Mouse (Mus musculus) layer of hippocampus, adult 11-12 months (tissue): ENCODE results near the gene Zmpste24.

ENCODE experiments used
- DNase-seq: peaks from one replicate; pipeline ENCODE4 v3.0.0; 2022; ENCODE audit warnings: low spot score

Gene Zmpste24

DNA sequence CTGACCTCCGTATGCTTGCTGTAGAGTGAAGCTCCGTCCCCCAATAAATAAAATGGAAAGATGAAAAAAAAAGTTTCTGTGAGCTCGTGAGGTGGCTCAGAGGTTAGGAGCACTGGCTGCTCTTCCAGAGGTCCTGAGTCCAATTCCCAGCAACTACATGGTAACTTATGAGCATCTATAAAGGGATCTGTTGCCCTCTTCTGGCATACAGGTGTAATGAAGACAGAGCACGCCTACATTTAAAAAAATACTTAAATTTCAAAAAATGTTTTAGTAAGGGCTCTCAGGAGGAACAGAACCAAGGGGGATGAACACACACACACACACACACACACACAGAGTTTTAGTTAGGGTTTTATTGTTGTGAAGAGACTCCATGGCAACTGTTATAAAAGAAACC lies 66.6 kb downstream of the Zmpste24 start:
- DNase-seq, result no peak

DNA sequence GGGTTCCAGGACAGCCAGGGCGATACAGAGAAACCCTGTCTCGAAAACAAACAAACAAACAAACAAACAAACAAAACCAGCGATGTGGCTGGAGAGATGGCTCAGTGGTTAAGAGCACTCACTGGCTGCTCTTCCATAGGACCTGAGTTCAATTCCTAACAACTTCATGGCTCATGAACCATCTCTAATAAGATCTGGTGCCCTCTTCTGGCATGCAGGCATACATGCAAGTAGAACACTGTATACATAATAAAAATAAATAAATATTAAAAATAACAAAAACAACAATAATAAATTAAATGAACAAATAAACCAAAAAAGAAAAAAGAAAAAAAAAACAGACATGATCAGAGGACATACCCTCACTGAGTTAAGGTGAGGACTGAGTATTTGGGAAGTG lies 68.4 kb downstream of the Zmpste24 start:
- no peak for DNase-seq

DNA sequence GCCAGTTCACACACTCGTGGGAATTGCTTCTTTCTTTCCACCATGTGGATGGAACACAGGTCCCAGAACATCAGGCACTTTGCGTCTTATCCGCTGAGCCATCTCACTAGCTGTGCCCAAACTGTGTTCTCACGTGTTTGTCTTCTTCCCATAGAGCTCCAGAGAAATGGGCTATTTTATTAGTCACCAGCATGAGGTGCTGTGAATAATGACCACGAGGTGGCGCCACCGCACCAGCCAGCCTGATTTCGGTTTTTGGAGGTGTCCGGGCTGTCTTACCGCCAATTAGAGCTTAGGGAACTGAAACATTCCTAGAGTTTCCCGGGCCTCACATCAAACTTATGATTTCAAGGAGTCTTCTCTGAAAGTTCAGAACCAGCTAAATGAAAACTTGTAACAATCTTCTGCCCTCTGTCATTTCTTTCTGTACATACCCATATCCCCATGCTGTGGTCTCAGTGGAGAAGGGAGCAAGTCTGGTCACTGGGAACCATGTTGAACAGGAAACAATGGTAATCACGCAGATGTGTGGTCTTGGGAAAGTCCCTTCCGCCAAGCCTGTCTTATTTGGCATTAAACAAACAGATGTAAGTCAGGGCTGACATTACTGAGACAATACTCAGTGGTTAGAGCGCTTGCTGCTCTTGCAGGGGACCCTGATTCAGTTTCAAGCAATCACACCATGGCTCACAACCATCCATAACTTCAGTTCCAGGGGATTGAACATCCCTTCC lies 69.2 kb downstream of the Zmpste24 start:
- peak; percentile 70 for DNase-seq

DNA sequence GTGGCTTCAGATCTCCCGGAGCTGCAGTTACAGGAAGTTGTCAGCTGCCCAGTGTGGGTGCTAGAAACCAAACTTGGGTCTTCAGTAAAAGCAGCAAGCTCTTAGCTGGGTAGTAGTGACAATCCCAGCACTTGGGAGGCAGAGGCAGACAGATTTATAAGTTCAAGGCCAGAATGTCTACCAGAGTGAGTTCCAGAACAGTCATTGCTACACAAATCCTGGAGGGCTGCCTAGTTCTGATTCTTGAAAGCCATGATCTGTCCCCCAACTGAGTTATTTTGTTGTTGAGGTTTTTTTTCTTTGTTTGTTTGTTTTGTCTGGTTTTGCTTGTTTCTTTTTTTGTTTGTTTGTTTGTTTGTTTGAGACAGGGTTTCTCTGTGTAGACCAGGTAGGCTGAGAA lies 69.9 kb downstream of the Zmpste24 start:
- no peak for DNase-seq

DNA sequence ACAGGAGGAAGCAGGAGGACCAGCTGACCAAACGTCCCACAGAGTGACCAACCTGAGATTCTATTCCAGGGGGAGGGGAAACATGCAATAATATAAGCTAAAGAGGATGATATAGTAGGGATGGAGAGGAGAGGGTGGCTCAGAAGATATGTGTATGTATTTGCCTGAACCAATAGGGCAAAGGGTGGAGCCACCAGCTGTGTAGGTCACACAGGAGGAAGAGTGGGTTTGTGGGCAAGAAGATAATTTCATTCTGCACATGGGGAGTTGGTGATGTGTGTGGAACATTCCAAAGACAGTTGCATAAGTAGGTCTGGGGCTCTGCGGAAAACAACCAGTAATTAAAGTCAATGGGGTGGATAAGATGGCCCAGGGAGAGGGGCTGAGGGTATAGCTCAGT lies 72.4 kb downstream of the Zmpste24 start:
- no peak for DNase-seq

DNA sequence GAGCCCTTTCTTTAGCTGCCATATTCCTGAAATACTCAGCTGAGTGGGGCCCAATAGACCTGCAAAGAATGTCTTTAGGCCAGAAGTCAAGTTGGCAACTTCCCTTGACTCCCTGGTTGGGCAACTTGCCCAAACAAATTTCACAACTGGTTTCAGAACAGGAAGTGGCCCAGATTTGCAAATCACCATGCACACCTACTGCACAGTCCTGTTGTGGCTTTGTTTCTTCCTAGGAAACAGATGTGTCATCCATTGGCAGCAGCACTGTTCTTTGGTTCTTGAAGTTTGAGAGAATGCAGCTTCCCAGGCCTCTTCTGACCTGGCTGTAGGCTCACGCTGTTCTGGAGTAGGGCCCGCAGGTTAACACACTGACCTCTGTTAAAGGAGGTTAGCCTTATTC lies 74.1 kb downstream of the Zmpste24 start:
- DNase-seq, result peak; percentile 56

DNA sequence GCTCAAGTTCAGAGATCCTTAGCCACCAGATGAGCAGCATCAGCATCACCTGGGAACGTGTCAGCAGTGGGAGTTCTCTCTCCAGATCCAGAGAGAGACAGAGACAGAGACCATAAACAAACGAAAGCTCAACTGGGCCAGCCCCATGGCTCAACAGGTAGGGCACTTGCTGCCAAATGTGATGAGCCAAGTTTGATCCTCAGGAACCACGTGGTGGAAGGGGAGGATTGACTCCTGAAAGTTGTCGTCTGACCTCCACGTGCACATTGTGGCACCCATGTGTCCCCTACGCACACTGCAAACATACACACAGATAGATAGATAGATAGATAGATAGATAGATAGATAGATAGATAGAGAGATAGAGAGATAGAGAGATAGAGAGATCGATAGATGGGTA lies 74.6 kb downstream of the Zmpste24 start:
- DNase-seq, result no peak

DNA sequence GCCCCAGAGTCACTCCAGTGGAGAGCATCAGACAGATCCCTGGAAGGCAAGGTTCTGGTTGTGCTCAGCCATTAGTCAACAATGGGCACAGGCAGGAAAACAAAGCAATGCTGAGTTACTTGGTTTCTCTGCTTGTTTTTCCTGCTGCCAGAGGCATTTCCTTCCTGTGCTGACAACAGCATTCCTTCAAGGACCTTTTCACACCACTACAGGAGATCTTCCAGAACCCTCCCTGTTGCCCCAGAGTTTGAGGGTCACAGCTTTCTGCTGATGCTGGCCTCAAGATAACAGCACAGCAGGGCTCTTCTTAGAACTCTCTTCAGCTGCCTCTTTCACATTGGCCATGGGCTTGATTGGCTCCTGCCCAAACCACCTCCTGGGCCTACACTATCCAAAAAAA lies 76.1 kb downstream of the Zmpste24 start:
- DNase-seq, result no peak

DNA sequence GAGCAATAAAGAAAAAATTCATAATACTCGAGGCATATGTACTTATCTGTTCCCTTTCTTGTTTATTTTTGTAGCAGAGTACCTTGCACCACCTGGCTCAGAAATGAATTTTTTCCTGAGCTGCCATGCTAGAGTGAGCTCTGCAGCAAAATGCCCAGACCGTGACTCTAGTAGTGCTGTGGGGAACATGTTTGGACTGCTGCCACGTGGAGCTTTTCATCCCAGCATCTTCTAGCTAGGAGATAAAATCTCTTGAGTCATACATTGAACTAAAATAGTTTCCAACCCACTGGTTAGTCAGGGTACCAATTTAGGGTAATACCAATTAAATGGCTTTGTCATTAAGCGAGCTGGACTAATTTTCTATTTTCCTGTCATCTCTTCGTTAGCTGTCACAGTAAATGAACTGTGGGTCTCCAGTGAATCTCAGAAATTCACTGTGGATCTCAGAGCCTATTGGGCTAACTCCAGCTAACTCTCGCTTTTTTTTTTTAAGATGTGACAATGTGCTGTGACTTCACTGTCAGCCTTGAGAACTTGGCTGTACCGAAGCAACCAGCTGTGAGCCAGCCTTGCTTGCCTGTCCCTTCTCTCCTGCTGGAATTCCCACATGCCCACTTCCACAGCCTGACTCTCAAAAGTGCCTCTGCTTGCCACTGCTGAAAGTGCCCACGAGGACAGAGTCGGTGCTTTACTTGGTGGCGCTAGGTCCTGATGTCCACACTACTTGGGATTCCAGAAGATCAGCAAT lies 77.8 kb downstream of the Zmpste24 start:
- no peak for DNase-seq

DNA sequence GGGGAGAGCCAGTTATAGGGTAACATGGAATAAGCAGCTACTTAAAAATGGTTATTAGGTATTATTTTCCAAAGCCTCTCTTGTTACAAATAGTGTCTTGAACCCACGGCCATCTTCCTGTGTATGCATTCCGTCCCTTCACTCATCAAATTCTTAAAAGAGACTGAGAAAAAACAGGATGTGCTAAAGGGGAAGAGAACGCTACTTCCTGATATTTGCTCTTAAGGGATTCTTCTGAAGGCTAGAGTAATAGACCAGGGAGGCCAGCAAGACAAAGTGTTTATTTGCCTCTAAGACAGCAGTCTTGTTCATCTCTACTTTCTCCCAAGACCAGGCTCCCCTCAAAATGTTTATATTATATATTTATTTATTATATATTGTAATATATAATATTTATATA lies 79.8 kb downstream of the Zmpste24 start:
- no peak for DNase-seq

DNA sequence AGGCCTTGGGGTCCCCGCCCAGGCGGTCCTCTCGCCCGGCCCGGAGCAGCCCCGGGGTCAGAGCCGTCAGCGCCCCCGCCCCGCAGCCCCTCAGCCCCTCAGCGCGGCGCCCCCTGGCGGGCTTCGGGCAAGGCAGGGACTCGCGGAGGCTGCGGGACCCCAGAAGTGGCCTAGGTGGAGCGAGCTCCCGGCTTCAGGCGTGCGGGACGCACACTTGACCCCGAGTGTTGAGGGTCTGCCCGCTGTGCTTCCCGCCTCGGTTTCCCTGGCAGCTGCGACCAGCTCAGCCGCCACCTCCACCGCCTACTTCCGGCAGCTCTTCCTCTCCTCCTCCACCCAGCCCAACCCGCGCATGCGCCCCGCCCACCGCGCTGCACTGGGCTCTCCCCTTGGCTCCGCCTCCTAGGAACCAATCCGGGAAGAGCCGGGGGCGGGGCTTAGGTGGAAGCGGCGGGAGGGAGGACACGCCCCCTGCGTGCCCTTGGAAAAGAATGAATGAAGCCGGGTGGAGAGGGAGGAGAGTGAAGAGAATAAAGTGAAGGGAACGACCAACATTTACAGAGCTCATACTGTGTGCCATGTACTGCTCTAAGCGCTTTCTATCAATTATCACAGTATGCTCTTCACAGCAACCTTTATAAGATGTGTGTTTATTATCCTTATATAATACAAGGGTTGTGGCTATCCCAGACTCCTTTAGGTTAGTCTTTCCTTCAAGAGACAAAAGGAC lies 80.9 kb downstream of the Zmpste24 start, which contains the start of gene Smap2:
Gene Smap2, minus strand, starts transcription at position 320 of the 730 bp plus-strand sequence.
- DNase-seq, result peak; percentile 99

DNA sequence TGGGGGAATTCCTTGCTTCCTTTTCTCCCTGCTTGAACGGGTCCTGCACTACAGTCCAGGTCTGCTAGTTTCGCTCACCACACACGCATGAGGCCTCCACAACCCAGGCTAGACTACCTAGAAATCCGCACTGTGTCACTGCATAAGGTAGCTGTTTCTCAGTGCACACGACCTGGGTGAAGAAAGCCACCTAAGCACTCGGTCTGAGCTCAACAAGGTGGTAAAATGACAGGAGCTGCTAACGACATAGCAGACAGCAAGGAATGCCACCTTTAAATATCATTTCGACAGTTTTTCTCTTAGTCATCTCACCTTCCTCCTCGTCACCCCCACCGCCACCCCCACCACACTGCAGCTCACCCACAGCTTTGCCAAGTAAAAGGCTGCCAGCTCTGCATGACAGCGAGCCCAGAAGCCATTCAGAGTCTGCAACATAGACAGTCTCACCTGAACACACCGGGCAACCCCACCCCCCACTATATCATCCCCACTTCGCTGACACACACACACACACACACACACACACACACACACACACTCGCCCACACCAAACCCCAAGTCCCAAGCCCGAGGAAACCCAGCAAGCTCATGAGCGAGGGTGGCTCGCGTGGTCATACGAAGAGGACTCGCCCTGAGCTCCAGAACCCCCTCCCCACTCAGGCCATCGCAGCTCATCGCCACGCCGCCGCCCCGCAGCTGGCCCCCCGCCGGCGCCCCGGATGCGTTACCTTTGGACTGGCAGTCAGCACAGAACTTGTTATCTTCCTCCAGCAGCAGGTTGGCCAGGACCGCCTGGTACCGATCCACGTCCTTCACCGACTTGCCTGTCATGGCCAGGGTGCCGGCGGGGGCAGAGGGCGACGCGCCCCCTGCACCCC lies 81.8 kb downstream of the Zmpste24 start:
- DNase-seq, result peak; percentile 41

DNA sequence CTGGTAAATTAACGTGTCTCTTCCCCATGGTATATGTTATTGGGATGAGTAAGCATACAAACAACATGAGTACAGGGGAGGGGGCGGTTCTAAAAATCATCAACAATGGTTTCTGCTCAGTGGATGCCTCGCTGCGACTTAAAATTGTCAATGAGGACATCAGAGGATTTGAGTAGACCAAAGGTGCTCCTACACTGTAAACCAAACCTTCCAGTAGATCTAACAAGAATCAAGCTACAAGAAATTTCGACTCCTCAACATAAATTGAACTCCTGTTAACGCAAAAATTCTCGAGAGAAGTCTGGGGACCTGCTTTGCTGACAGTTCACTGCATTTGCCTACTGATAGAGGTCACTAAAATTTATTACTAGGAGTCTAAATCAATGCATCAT lies 82.8 kb downstream of the Zmpste24 start:
- no peak for DNase-seq

DNA sequence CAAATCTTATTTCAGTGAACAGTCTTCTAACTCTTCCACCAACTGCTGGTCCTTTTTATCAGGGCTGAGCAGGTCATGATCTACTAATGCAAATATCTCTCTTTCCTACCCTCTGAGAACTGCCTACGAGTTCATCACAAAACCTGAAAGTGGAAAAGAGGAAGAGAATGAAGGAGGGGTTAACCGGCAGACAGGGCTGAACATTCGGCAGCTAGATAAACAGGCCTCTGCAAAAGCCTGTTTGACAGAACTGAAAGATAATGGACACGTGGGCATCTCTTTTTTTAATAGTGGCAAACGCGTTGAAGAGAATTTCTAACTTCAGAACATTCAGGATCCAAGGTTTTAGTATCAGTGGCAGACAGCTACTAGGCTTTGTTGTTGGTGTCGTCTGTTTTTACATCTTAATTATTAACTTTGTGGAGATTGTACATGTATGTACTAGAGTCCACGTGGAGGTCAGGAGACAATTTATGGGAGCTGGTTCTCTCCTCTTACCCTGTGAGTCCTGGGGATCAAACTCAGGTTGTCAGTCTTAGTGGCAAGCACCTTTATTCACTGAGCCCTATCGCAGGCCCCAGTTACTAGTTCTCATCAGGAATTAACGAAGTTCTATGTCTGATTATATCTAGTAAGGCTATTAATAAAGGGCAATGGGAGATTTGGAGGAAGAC lies 83.3 kb downstream of the Zmpste24 start:
- no peak for DNase-seq

DNA sequence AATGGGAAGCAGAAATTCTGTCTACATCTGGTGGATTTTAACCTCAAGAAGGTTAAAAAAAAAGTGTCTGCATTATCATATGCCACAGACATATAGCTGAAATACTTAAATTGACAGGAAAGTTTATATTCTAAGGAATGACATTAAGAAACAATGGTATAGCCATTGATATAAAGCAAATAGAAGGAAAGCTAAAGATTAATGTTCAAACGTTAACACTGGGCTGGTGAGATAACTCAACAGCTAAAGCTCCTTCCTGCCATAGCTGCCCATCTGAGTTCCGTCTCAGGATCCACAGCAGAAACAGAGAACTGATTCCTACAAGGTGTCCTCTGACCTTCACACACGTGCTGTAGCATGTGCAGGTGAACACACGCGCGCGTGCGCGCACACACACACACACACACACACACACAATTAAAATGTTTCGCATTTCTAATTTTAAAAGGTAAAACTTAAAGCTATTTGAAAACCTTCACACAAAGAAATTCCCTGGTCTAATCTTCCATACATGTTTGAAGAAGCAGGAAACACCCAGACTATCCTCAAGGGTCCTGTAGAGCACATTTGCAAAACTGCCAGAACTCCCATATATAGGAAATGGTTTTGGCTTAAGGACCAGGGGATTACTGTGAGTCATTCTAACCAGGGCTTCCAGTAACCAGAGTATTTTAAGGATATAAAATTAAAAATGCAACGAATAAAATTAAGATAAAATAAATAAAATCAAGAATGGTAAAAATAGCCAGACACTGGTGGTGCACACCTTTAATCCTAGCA lies 87.1 kb downstream of the Zmpste24 start:
- no peak for DNase-seq
